Mouse (Mus musculus) MEL (cell line): ENCODE data around the gene Stk11ip.

Source experiments
- CHD2 ChIP-seq: IDR thresholded peaks from 2 replicates; pipeline ENCODE4 v1.6.1; 2011; ENCODE audit warnings: low read length, improper control_type of control experiment
- CTCF ChIP-seq, 3 experiments: IDR thresholded peaks in 2 of 3; conservative IDR thresholded peaks in 1 of 3; 2 replicates each; pipeline ENCODE4 v1.5.1; 2011 to 2012; ENCODE audit warnings: low read length in 3 of 3, low read depth in 2 of 3, mild to moderate bottlenecking in 2 of 3, improper control_type of control experiment in 1 of 3, inconsistent platforms in 1 of 3, mixed read lengths in 1 of 3, moderate library complexity in 1 of 3; ENCODE audit not compliant: control insufficient read depth in 1 of 3, insufficient read depth in 1 of 3, poor library complexity in 1 of 3, severe bottlenecking in 1 of 3
- EP300 ChIP-seq, 2 experiments: IDR thresholded peaks; 2 replicates each; pipeline ENCODE4 v1.6.1; 2011; ENCODE audit warnings: improper control_type of control experiment in 2 of 2, low read length in 2 of 2, low read depth in 1 of 2, mild to moderate bottlenecking in 1 of 2
- GABPA ChIP-seq: IDR thresholded peaks from 2 replicates; pipeline ENCODE4 v1.6.1; 2012; ENCODE audit warnings: low read depth, mild to moderate bottlenecking, inconsistent platforms, low read length, improper control_type of control experiment, moderate library complexity
- MYC ChIP-seq: IDR thresholded peaks from 2 replicates; pipeline ENCODE4 v1.6.1; 2011; ENCODE audit warnings: low read depth, mild to moderate bottlenecking, low read length, improper control_type of control experiment, moderate library complexity
- NRF1 ChIP-seq: IDR thresholded peaks from 2 replicates; pipeline ENCODE4 v1.6.1; 2014; ENCODE audit warnings: low read depth, mild to moderate bottlenecking, inconsistent platforms, low read length, improper control_type of control experiment, moderate library complexity; ENCODE audit not compliant: poor library complexity, insufficient read depth, severe bottlenecking
- POLR2AphosphoS5 ChIP-seq: IDR thresholded peaks from 2 replicates; pipeline ENCODE4 v1.6.1; 2012; ENCODE audit warnings: low read depth, borderline replicate concordance, mild to moderate bottlenecking, inconsistent platforms, low read length, moderate library complexity, mixed read lengths
- SIN3A ChIP-seq: IDR thresholded peaks from 2 replicates; pipeline ENCODE4 v1.6.1; 2012; ENCODE audit warnings: low read length, improper control_type of control experiment, inconsistent platforms
- SMC3 ChIP-seq: IDR thresholded peaks from 2 replicates; pipeline ENCODE4 v1.6.1; 2011; ENCODE audit warnings: low read depth, low read length, improper control_type of control experiment
- TAL1 ChIP-seq: IDR thresholded peaks from 2 replicates; pipeline ENCODE4 v1.6.1; 2012; ENCODE audit warnings: mild to moderate bottlenecking, inconsistent platforms, low read length, moderate library complexity, mixed read lengths
- USF1 ChIP-seq: IDR thresholded peaks from 2 replicates; pipeline ENCODE4 v1.6.1; 2014; ENCODE audit warnings: low read depth, mild to moderate bottlenecking, inconsistent platforms, low read length, improper control_type of control experiment, moderate library complexity

- TF ChIP-seq GABPA = no peak
- TF ChIP-seq EP300 (IDR thresholded peaks at IDR 0.05; ENCODE audit: low read depth in 1 of 2, low read length in 2 of 2) = no peak
- TF ChIP-seq CTCF (IDR thresholded peaks at IDR 0.05 in 2 of 3, conservative IDR thresholded peaks at IDR 0.05 in 1 of 3; ENCODE audit: control insufficient read depth in 1 of 3, insufficient read depth in 1 of 3, low read depth in 2 of 3, low read length in 3 of 3, poor library complexity in 1 of 3, severe bottlenecking in 1 of 3) = no peak
- TF ChIP-seq USF1 = no peak
- TF ChIP-seq POLR2AphosphoS5 = no peak
- no peak for TF ChIP-seq CHD2
- no peak for TF ChIP-seq MYC
- no peak for TF ChIP-seq SMC3
- no peak for TF ChIP-seq NRF1
- TF ChIP-seq SIN3A = no peak
- no peak for TF ChIP-seq TAL1
Observed at GRCm38 (mm10) chr1:75519576-75519975, 1.8 kb upstream of the Stk11ip start.
